Mouse (Mus musculus) urinary bladder, postnatal 4 days (tissue): ENCODE measurements at regions not wholly inside any gene's neighbourhood (a gene's known extent, or its start where the extent isn't known, plus 50 kb on each side); places are given as distances from the start of the nearest gene placed in this dataset.

Source experiments
- DNase-seq, 2 experiments: peaks; one replicate each; pipeline ENCODE4 v3.0.0; 2021 to 2022; ENCODE audit warnings: low spot score in 2 of 2

DNA sequence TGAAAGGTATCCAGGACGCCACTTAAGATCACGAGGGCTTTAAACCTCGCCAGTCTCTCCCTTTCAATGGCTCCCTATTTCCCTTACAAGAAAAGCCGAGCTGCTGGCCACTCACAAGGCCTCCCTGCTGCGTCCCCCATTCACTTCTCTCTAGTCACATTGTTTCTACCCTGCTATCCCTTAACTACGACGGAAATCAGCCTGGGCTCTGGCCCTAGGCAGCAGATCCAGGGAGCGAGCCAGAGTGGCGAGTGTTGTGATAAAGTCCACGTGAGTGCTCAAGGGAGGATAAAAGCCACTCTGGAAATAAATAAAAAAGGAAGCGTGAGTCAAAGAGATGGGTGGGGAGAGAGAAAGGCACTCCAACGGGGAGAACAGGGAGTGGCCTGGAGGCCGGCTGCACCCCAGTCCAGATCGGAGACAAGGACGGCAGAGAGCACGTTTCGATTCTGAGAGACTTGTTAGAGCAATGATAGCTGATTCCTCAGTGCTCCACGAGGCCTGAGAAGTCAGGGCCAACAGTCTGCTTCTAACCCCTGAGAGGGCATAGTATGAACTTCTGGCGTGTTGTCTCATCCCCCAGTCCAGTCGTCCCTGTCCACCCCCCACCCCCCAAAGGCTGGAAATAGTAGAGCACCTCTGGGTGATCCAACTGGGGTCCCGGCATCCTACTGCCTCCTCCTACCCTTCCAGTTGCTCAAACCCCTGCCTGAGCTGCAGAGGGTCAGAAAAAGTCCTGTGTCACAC lies 84.8 kb upstream of the Calm2 start:
- DNase-seq, result no peak

DNA sequence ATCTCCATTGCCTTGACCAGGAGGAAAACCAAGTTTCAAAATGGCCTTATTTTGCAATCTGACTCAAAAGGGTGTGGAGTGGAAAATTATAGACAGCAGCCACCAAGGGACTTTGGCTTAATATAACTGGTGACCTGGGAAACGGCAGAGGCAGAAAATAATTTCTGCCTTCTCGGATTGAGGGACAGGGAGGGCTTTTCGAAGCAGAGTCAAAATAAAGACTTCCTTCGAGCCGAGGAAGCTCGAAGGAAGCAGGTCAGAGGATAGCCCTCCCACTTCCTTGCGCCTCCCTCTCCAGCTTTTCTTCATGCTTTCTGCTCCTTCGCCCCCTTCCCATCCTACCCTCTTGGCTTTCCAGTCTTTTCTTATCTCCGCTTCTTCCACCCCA lies 85.4 kb upstream of the Calm2 start:
- DNase-seq, result no peak

DNA sequence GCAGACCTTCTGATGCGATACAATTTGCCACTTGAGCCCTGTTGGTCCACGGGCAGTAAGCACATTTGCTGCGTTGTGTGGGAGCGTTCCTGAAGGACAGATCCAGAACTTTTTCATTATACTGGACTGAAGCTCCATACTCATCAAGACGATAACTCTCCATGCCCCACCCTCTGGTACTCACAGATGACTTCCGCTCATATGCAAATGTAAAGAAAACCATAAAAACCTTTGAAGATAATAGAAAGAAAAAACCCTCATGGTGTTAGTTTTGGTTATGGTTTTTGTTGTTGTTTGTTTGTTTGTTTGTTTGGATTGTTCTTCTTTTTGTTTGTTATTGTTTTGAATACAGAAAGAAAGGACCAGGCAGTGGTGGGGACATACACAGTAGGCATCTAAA lies 86.0 kb upstream of the Calm2 start:
- DNase-seq, result no peak

DNA sequence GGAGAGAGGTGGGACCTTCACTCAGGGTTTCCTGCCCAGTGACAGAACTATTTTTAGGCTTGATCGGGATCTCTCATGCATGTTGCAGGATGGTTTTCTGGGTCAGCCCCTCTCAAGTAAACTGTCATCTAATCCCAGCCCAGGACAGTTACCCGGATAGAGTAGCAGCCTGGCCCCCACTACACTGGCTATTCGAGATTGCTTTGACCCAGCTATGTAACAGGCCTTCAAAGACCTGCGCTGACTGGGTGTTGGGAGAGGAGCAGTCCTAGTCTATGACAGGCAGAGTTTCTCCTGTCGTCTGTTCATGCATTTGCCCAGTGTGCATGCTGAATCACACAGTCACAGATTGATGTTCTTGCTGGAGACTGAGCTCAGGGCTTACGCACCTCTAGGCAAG lies 86.2 kb upstream of the Epcam start:
- no peak for DNase-seq

DNA sequence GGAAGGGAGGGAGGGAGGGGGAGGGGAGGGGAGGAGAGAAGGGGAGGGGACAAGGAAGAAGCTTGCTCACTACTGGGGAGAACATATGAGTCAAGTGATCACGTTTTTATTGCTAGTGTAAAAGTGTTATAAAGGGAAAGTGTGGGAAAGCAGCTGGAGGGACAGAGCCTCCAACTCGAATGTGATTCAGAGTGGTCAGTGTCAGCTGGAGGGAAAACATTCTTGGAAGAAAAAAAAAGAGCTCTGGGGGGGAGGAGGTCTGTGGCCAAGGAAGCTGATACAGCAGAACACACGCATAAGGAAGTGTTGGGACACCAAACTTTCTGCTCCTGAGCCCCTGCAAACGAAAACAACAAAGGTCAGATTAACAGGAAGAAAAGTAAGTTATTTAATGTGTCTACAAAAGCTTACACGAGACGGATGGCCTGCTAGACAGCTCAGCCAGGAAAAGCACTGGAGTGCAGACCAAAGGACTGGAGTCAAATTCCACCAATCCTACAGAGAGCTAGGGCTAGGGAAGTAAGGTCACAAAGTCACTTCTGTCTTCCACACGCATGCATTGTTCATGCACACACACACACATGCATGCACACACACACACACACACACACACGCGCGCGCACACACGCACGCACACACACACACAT lies 85.1 kb upstream of the Epcam start:
- DNase-seq, result no peak

DNA sequence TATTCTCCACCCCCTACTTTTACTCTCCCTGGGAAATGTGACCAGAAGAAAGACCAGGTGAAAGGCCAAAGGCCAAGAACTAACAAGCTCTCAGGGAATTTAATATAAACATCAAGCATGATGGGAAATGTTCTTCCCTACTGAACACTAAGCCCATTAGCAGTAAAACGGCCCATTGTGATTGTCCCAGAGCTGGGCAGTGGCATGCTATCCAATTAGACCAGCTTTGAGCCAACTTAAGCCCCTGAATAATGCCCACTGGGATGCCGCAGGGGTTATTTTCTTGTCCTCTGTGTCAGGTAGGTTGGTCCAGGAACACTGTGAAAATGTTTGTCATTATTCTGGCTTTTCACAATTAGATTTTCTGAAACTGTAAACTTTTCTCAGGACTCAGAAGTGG lies 81.2 kb upstream of the Epcam start:
- no peak for DNase-seq

DNA sequence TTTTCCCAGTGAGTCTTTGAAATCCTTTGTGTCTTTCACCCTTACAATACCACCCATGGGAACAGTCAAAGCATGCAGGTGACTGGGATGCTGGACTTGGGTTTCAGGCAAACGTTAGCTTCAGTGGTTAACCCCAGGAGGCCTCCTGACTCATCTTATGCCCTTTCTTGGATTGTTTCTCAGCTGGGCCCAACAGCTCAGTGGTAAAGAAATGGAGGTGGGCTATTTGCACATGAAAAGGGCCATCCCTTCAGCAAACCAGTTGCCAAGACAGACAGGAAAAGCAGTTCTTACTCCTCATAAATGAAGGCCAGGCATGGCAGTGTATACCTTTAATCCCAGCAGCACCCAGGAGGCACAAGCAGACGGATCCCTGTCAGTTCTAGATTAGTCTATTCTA lies 77.4 kb upstream of the Epcam start:
- DNase-seq, result no peak

DNA sequence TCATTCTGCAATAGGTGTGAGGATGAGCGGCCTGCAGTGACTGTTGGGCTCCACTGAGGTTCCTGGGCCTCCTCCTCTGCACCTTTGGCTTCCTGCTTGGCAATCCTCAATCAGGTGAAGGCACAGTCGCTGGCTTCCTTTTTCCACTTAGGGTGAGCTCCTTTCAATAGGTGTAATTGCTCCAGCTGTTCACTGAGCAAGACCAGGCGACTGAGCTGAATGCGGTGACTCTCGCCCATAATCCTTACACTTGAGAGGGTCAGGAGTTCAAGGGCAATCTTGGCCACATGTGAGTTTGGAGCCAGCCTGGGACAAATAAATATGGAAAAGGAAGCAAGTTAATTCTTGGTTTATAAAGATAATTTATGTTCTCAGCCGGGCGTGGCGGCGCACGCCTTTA lies 76.1 kb upstream of the Epcam start:
- DNase-seq, result no peak

DNA sequence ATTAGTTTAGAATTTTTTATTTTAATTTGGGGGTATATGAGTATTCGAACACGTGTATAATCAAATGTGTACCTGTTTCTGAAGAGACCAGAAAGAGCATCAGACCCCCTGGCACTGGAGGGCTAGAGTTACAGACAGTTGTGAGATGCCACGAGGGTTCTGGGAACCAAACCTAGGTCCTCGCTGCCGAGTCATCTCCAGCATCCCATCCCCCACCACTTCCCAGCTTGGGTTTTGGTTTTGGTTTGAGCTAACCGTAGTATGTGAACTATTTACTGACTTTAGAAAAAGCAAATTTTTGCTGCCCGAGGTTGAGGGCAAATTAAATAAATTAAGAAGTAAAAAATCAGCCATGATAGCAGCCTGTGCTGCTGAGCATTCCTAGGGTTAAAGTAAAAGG lies 74.9 kb upstream of the Epcam start:
- no peak for DNase-seq

DNA sequence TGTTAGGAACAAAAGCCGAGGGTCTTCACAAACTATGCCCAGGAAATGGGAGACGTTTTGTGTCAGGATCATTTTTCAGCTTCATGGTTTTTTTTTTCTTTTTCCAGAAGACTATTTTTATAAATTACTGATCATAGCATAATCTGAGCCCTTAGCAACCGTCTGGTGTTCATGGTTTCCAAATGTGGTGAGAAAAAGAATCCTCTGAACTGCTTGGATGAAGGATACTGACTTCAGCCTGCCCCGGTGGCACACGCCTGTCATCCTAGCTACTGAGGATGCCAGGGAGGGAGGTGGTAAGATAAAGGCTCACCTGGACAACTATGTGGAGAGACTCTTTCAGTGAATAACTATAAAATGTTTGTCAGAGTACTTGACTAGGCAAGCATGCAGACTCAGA lies 72.4 kb upstream of the Epcam start:
- no peak for DNase-seq

DNA sequence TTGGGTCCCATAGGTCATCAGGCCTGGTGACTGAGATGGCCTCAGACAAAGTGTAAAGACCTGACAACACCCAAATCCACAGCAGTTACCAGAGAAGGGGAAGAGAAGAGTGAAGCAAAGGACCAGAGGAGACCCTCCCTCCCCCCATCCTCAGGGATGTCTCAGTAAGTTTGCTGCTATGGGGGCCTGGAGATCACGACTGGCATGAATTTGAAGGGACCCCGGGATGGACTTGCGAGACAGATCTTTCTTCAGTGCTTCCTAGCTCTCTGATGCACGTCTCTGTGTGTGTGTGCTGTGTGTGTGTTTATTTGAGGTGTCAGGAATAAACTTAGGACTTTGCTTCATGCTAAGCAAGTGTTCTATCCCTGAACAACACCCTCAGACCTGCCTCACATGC lies 70.1 kb upstream of the Epcam start:
- no peak for DNase-seq

DNA sequence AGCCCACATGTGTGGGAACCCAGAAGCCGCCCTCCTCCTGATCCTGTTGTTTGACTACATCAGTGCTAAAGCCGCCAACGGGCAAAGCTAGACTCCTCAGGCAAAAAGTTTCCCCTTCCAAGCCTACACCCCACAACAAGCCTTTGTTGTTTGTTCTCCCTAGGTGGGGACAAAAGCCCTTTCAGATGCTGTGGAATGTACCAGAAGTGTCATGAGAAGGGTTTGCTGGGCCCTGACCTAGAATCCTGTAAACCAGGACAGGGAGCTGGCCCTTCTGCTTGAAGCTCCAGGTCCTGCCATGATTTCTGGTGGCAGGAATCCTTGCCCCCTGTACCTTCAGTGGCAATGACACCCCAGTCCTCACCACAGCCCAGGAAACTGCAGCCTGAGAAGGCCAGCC lies 69.5 kb upstream of the Epcam start:
- DNase-seq, result no peak

DNA sequence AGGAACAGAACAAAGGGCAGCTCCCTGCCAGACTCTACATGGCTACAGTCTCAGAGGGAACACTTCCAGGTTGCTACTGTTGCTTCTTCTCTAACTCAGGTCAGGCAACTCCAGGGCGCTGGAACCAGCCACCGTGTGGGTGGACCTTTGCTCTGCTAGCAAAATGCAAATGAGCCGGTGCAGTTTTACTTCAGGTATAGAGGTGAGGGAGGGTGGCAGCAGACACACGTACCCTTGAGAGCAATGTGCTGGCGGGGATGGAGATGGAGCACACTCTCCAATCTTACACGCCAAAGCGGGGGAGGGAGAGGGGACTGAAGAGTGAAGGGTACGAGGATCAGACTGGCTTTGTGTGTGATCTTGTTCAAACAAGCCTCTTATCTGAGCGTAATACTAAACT lies 68.8 kb upstream of the Epcam start:
- no peak for DNase-seq

DNA sequence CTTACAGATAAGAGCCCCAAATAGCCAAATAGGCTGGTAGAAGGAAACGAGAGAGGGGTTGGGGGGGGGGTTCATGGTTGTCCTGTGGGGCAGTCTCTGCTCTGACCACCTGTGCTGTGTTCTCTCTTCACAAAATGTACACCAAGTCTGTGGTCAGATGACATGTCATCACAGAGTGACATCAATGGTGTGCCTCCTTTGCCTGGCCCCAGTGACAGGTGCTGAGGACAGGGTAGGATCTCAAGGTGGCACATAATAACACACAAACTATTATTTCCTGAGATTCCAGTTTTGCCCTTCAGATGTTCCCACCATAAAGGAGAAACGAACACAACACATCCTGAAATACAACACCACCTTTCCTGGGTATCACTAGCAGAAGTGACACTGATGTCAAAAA lies 68.3 kb upstream of the Epcam start:
- DNase-seq, result no peak

DNA sequence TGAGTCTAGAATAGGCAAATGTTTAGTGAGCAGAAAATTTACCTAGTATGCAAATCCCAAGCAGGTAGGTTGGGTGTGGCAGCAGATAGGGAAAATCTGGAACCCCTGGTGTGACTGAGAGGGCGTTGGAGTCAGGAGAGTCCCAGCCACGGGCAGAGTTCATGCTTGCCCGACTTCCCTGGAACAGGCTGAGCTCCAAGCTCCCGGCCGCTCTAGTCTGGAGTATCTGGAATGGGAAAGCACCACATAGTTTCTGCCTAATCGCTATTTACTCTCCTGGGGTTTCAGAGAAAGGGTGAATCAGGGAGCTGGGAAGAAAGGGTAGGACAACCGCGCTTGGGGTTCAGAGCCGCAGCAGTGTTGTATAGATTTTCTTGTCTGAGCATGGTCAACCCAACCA lies 65.8 kb upstream of the Epcam start:
- DNase-seq, result no peak

DNA sequence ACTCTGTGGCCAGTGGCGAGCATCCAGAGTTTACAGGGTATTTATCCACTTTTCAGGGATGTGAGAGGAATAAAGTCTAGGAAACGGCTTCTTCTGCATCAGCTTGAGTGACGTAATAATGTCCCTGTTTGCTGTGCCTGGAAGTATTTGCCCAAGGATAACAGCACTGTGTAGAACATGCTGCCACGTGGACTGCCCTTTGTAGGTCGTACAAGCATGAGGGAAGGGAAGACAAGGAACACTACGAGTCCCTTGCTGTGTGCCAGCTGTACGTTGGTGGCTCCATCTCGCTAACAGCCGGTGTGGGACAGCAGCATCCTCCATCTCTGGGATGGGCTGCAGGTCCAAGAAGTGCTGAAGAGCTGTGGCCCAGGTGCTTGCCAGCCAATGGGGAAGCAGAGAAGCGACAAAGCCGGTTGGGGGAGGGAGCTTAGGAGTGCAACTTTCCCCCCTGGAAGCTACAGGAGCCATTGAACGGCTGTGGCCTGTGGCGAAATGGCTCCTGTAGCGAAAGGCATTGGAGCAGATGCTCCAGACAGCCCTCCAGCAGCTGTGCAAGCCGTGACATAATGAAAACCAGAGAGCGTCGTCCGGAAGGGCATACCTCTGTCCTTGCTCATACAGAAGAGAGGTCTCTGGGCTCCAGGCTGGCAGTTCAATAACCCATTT lies 65.0 kb upstream of the Epcam start:
- no peak for DNase-seq

DNA sequence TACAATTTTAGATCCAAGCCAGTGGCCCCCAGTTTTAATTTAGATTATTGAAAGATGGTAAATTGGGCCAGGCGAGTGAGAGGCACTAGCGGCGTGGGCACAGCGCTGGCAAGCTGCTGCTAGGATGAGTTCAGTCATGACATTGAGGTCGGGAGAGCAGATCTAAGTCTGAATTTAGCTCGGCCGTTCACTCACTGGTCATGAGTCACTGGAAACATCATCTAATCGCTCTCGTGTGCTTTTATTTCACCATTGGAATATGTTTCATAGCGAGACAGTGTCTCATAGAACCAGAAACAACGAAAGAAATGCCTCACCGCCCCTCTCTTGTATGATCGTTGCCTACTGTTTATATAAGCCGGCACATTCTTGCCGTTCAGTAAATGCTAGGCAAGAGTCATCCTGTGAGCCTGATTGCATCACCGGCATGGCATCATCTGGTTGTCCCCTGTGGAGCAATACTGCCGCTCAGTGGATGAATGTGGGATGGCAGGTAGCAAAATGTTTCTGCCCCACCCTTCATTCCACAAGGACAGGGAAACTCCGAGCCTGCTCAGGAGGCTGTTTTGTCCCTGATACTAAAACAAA lies 64.3 kb upstream of the Epcam start:
- peak; percentile 85 to 94 for DNase-seq

DNA sequence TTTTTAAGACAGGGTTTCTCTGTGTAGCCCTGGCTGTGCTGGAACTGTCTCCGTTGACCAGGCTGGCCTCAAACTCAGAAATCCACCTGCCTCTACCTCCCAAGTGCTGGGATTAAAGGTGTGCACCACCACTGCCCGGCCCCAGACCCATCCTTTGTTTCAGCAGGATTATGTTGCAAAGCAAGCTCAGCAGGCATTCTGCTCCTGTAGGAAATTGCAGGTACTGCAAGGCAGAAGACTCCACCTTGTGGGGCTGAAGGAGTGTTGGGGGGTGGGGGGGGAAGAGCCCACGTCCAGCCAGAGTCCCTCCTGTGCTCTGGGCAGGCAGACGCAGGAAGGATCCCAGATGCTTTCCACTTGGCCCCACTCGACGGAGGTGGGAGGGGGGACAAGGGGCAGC lies 52.2 kb upstream of the Epcam start:
- no peak for DNase-seq

DNA sequence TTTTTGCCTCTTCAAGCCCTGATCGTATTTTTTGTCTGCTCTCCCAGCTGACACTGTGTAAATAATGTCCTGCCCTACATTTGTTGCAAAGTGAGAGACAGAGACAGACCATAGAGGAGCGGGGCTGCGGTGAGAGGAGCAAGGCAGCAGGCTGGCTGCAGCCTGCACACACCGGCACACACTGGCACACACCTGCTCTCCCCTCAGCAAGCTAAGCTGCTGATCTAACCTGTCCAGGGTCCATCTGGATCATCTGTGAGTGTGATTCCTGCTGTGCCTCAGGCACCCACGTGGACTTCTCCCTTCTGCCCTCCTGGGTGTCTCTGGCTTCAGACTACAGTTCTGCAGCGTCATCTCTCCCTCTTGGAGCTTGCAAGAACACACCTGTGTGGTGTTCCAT lies 50.4 kb upstream of the Epcam start:
- no peak for DNase-seq
